Mouse (Mus musculus): Measurements from ENCODE around the gene Sfta2.
A peak's percentile ranks its signal among the peaks of the same experiment; 100 is the strongest.

Gene Sfta2

DNA sequence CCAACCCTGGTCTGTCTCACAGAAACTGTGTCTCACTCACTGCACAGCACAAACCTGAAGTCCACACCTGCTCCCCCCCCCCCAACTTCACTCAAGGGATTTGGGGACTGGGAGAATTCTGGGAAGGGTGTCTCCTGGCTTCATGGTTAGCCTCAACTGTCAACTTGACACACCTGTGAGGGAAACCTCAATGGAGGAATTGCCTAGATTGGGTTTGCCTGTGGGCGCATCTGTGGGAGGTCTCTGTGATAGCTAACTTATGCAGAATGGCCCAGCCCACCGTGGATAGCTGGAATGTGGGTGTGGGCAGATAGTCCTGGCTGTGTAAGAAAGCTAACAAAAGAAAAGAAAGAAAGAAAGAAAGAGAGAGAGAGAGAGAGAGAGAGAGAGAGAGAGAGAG, at the start of gene Sfta2:
Sfta2 (plus strand) TSS at position 301 of the 400 bp plus-strand sequence.
- DNase-seq (ENCODE audit: low spot score in 2 of 2): no peak

DNA sequence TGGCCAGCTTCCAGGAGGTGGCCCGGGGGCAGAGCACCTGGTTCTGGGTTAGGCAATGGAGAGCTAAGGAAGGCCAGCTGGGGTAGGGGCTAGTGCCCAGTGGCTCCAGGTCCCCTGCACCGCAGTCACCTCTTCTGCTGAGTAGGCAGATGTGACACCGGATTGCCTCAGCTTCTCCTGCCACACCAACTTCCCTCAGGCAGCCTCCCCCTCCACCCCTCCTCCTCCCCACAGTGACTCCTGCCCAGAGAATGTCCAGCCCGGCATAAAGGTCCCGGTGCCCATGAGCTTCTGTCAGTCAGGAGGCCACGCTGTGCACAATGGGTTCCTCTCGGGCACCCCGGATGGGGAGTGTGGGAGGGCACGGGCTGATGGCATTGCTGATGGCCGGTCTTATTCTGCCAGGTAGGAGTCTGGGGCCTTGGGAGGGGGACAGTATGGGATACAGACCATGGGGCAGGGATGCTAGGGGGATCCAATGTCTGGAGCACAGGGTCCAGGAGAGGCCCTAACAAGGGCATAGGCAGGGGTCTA, 49.4 kb upstream of the Sfta2 start, which contains the start of gene Cdsn:
Cdsn (plus strand) TSS at position 248 of the 534 bp plus-strand sequence.
- DNase-seq (ENCODE audit: low spot score in 2 of 2): no peak

- no peak for DNase-seq (ENCODE audit: low spot score in 2 of 2)
Measured at GRCm38 (mm10) chr17:35554321-35554720, 47.0 kb upstream of the Sfta2 start.

DNA sequence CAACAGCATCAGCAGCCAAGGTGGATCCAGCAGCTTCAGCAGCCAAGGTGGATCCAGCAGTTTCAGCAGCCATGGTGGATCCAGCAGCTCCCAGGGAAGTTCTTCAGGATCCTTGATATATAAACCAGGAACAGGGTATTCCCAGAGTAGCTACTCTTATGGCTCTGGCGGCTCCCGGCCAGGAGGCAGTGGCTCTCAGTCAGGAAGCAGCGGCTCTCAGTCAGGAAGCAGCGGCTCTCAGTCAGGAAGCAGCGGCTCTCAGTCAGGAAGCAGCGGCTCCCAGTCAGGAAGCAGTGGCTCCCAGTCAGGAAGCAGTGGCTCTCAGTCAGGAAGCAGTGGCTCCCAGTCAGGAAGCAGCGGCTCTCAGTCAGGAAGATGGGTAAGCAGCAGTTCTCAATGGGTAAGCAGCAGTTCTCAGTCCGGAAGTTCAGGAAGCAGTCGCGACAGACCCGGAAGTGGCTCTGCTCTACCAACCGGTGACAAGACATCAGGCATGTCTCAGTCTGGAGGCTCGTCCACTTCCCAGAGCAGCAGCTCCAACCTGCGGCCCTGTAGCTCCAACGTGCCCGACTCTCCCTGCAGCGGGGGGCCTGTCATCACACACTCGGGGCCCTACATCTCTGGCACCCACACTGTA, 46.5 kb upstream of the Sfta2 start:
- DNase-seq (ENCODE audit: low spot score in 2 of 2): no peak

DNA sequence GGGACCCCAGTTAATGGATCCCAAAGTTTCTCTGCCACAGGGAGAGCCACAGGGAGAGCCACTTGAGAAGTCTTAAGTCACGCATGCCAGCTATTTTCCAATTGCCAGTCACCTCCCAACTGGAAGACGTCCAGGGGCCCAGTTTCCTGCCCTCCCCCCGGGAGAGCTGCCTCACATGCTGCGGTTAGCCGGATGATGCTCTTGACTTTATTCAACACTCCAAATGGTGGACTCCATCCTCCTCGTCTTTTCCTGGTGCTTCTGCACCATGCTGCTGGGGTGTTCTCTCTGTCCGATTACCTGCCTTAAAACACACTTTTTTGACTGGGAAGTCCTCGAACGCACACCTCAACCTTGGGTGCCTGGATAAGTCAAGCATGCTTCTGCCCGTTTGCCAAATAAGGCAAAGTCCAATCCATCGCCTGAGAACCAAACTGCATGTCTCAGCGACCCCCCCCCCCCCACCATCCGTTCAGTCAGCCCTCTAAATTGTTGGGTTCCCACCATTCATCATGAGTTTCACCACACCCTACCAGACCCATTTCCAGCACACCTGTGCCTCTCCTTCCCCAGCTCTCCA, 45.1 kb upstream of the Sfta2 start:
- no peak for DNase-seq (ENCODE audit: low spot score in 2 of 2)

DNA sequence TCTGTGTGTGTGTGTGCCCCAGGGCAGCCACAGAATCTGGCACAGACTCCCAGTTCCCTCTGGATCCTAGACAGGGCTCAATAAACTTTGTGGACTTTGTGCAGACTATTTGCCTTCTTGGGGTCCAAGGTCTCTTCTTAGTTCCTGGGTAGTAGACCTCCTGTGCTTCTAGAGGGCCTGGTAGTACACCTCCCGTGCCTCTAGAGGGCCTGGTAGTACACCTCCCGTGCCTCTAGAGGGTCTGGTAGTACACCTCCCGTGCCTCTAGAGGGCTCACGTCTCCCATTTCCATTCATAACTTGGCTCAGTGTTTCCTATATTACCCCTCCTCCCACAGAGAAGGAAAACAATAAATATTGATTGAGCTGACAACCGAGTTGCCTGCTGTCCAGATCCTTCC, 44.5 kb upstream of the Sfta2 start:
- DNase-seq (ENCODE audit: low spot score in 2 of 2): peak in 1 of 2 experiments; percentile 52

- no peak for DNase-seq (ENCODE audit: low spot score in 2 of 2)
Measured at GRCm38 (mm10) chr17:35557351-35557750, 44.0 kb upstream of the Sfta2 start.

DNA sequence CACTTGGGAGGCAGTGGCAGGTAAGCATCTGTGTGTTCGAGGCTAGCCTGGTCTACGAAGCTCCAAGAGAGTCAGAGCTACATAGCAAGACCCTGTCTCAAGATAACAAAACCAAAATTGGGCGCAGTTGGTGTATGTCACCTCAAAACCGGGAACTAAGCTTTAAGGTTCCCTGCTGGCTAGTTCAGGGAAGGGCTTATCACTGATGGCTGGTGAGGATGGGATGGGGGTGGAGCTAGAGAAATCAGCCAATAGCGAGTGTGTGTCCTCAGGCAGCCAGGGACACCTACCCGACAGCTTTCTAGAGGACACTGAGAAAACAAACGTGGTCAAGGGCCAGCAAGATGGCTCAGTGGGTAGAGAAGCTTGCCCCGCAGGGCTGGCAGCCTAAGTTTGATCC, 43.1 kb upstream of the Sfta2 start:
- DNase-seq (ENCODE audit: low spot score in 2 of 2): no peak

GRCm38 (mm10) chr17:35567150-35567549, 34.2 kb upstream of the Sfta2 start, which contains the start of gene 2300002M23Rik:
TSS of gene 2300002M23Rik (plus strand) at chr17:35567450.
- no peak for DNase-seq (ENCODE audit: low spot score in 2 of 2)

DNA sequence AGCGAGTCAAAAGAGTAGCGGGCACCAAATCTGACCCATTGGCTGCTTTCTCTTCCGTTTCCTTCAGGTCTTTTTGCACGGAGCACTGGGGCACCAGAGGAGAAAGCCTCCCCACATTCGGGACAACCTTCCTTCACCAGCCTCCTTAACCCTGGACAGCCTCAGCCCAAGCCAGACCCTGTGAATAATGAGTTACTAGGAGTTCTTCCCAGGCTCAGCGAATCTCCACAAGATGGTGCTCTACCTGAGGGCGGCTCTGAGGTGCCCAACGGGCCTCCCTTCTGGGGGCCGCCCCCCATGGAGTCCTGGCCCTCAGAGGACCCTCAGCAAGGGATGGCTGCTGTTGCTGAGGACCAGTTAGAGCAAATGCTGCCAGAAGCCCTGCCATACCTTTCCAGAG, 33.6 kb upstream of the Sfta2 start:
- DNase-seq (ENCODE audit: low spot score in 2 of 2): no peak

DNA sequence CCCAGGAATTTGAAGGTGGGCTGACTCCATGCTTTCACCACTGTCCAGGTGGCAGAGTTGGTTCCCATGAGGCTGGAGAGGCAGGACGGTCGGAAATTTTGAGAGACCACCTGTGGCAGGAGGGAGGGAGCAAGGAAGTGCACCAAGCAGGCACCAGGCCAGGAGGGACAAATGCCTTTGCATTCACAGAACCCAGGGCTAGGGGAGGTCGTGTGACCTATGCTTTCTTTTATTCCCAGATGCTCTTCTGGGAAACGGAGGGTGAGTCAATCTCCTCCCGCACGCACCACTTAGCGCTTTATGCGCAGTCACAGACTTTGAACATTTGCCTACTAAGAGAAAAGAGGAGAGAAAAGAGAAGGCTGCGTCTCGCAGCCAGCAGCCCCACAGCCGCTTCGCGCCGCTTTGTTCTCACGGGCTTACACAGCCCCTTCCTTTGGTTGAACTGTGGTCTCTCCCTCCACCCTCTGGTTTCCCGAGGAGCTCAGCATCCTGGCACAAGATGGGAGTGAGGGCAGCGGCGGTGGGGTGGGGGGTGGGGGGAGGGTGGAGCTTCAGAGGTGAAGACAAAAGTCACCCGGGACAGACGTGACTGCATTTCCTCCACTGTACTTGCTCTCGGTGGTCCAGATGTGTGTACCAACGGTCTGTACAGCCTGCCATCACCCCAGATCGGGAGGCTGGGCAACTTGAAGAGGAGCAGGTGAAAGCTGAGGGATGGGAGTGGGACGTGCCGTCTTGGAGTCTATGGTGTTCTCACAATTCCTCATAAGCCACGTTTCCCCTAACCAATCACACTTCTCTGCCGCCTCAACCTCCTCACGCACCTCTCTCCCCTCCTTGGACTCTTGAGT, 32.0 kb upstream of the Sfta2 start:
- no peak for DNase-seq (ENCODE audit: low spot score in 2 of 2)

DNA sequence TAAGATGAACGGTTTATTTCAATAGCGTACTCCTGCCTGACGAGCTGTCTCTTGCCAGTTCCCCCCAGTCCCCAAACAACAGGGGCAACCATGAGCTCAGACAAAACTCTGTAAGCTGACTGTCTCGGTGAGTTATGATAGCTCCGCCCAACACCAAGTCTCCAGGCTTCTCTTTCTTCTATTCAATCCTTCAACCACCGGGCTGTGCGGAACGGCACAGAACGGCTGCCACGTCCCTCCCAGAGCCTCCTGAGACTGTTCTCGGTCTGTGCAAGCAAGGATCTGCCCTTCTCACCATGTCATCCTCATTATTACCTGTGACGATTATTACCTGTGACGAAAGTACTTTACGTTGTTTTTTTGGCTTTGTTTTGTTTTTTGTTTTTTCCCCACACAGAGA, 30.5 kb upstream of the Sfta2 start:
- no peak for DNase-seq (ENCODE audit: low spot score in 2 of 2)

- no peak for DNase-seq (ENCODE audit: low spot score in 2 of 2)
Measured at GRCm38 (mm10) chr17:35571477-35571876, 29.9 kb upstream of the Sfta2 start.

GRCm38 (mm10) chr17:35578211-35578610, 23.1 kb upstream of the Sfta2 start:
- DNase-seq (ENCODE audit: low spot score in 2 of 2): peak; percentile 76 to 90

- DNase-seq (ENCODE audit: low spot score in 2 of 2): peak in 1 of 2 experiments; percentile 44
Measured at GRCm38 (mm10) chr17:35582900-35583299, 18.4 kb upstream of the Sfta2 start.

GRCm38 (mm10) chr17:35584330-35584937, 16.9 kb upstream of the Sfta2 start:
- peak; percentile 45 to 80 for DNase-seq (ENCODE audit: low spot score in 2 of 2)

DNA sequence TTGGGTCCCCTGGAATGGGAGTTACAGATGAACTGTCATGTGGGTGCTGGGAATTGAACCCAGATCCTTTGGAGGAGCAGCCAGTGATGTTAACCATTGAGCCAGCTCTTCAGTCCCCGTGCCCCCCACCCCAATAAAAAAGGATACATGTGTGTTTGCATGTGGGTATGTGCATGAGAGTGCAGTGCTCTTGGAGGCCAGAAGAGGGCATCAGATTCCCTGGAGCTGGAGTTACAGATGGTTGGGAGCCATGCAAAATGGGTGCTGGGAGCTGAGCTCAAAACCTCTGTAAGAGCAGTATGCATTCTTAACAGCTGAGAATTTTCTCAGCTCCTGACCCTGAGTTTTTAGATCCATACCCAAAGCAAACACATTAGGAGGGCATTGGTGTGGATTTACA, 14.1 kb upstream of the Sfta2 start:
- DNase-seq (ENCODE audit: low spot score in 2 of 2): no peak

DNA sequence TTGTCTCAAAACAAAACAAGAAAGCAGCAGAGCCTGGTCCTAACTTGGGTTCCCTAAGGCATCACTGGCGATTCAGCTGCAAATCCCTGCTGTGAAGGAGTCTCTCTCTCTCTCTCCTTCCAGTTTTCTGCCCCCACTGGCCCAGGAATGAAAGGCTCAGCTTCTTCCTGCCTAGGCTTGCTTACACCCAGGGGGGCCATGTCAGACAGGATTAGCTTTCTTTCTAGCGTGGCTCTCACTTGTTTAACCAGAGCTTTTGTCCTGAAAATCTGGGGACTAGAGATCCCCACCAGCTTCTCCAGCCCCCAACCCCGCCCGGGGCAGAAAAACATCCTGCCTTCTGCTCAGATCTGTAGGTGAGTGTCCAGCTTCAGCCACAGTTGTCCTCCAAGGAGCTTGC, 13.0 kb upstream of the Sfta2 start:
- no peak for DNase-seq (ENCODE audit: low spot score in 2 of 2)

DNA sequence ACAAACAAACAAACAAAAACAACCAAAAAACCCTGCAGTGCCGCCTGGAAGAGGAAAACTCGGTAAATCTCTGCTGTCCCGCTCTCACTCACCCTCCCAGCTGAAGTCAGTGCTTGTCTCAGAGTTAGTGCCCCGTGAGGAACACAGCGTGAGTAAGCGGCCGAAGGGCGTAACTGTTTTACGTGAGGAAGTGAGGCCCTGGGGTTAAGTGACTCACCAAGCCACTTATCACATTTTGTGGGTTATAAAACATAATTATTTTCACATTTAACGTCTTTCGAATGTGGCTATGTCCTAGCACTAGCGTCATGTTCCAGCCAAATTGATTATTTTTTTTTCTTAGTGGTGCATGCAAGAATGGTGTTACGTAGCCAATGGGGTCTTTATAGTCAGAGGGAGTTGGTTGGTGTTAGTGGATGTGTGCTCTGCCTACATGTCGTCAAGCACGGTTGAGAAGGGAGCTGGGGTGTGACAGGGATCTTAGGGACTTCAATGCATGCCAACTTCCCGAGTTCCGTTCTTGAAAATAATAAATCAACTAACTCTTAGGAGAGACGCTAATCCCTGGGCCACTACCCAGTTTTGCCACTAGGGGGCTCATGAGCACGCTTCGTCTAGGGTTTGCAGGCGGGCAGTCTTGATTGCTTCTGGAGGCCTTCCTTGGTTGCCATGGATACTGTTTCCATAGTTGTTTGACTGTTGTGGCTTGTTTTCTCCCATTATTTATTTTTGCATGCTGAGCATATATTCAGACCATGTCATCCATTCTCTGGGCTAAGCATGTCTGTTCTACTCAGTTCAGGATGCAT, 10.7 kb upstream of the Sfta2 start:
- DNase-seq (ENCODE audit: low spot score in 2 of 2): peak; percentile 54 to 78

DNA sequence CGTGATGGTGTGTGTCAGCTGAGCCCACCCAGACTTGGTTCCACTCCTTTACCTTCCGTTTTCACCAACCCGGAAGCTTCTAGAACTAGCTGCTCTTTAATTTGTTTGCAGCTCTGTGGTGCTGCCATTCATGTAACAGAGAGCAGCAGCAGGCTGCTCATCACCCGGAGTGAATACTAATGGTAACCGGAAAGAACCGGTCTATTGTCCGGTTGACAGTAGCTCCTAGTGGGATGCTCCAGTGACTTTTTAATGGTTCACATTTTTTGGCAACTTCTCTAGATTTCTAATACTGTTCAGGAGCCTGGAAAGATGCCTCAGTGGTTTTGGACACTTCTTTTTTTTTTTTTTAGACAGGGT, 10.2 kb upstream of the Sfta2 start:
- no peak for DNase-seq (ENCODE audit: low spot score in 2 of 2)

- DNase-seq (ENCODE audit: low spot score in 2 of 2): no peak
Measured at GRCm38 (mm10) chr17:35591731-35592130, 9.6 kb upstream of the Sfta2 start.
